Mouse (Mus musculus) C2C12 (cell line): ENCODE results near the gene Urb1. TPM values are rescaled to one million over a fixed set of nuclear protein-coding genes. Genes with fewer than 3 reads are reported as not detected.

Experiments
- H3K27me3 ChIP-seq: one replicate; pipeline ENCODE4 v1.6.1; 2011; ENCODE audit not compliant: control insufficient read depth, insufficient read depth, insufficient read length
- H3K36me3 ChIP-seq: one replicate; pipeline ENCODE4 v1.6.1; 2011; ENCODE audit not compliant: control insufficient read depth, insufficient read depth
- H3K4me3 ChIP-seq: one replicate; pipeline ENCODE4 v1.5.1; 2011; ENCODE audit warnings: mild to moderate bottlenecking, control low read depth; ENCODE audit not compliant: poor library complexity, insufficient read depth, severe bottlenecking
- H3K79me2 ChIP-seq: one replicate; pipeline ENCODE4 v1.6.1; 2011; ENCODE audit not compliant: control insufficient read depth, insufficient read depth
- H3K79me3 ChIP-seq: one replicate; pipeline ENCODE4 v1.6.1; 2011; ENCODE audit warnings: low read depth, control low read depth
- H3ac ChIP-seq: one replicate; pipeline ENCODE3; 2011; ENCODE audit warnings: low read depth; ENCODE audit not compliant: control insufficient read depth, insufficient read length
- CEBPB ChIP-seq: IDR thresholded peaks from one replicate; pipeline ENCODE4 v1.6.1; 2011; ENCODE audit warnings: low read depth, mild to moderate bottlenecking, control low read depth, moderate library complexity
- CTCF ChIP-seq: IDR thresholded peaks from one replicate; pipeline ENCODE4 v1.5.1; 2011; ENCODE audit not compliant: control insufficient read depth, insufficient read depth, insufficient read length
- FOSL1 ChIP-seq: IDR thresholded peaks from one replicate; pipeline ENCODE4 v1.8.0; 2011; ENCODE audit warnings: mild to moderate bottlenecking, low read length; ENCODE audit not compliant: poor library complexity, insufficient read depth, severe bottlenecking
- MAX ChIP-seq: IDR thresholded peaks from one replicate; pipeline ENCODE4 v1.6.1; 2011; ENCODE audit warnings: mild to moderate bottlenecking, control low read depth
- MYOD1 ChIP-seq: IDR thresholded peaks from one replicate; pipeline ENCODE4 v1.6.1; 2011; ENCODE audit warnings: low read depth; ENCODE audit not compliant: control insufficient read depth, insufficient read length
- MYOG ChIP-seq: IDR thresholded peaks from one replicate; pipeline ENCODE4 v1.6.1; 2011; ENCODE audit not compliant: control insufficient read depth, insufficient read length; ENCODE audit errors: extremely low read depth
- USF1 ChIP-seq: IDR thresholded peaks from one replicate; pipeline ENCODE4 v1.6.1; 2011; ENCODE audit warnings: low read depth, mild to moderate bottlenecking, control low read depth, moderate library complexity
- polyA plus RNA-seq: library from polyadenylated mRNA; unstranded; fragments of >200 nt; fragmentation: generic; extraction: Trizol; gene quantifications from one replicate; pipeline ENCODE4 v1.2.1, GENCODE M21; 2012; ENCODE audit warnings: missing spikeins

The Urb1 gene
- polyA plus RNA-seq, 1 experiment, result 7.5 TPM

- no peak for TF ChIP-seq FOSL1
- no peak for TF ChIP-seq USF1
- TF ChIP-seq CTCF, result no peak
- TF ChIP-seq MYOD1, result no peak
- no peak for TF ChIP-seq MAX
- TF ChIP-seq MYOG, result no peak
- no peak for TF ChIP-seq CEBPB
- no peaks in the 10 kb centered on the region for H3K27me3 ChIP-seq
- no peak overlapping the region for H3K4me3 ChIP-seq
- H3K79me2 ChIP-seq, result no peaks in the 10 kb centered on the region
- H3K36me3 ChIP-seq, result peaks cover 77% of the 10 kb centered on the region
- H3K79me3 ChIP-seq, result no peaks in the 10 kb centered on the region
- H3ac ChIP-seq, result no peak overlapping the region
These were observed 49.7 kb downstream of the Urb1 start for GRCm38 (mm10) chr16:90760515-90760914.

- no peaks in the 10 kb centered on the region for H3K79me2 ChIP-seq
- no peaks in the 10 kb centered on the region for H3K79me3 ChIP-seq
- no peak overlapping the region for H3ac ChIP-seq
- no peak overlapping the region for H3K4me3 ChIP-seq
- peaks cover 81% of the 10 kb centered on the region for H3K36me3 ChIP-seq
- no peaks in the 10 kb centered on the region for H3K27me3 ChIP-seq
- TF ChIP-seq CTCF (no peak), MYOG (no peak), CEBPB (no peak), MYOD1 (no peak), MAX (no peak), FOSL1 (no peak), USF1 (no peak)
These were observed 50.9 kb downstream of the Urb1 start for GRCm38 (mm10) chr16:90759335-90759734.

DNA sequence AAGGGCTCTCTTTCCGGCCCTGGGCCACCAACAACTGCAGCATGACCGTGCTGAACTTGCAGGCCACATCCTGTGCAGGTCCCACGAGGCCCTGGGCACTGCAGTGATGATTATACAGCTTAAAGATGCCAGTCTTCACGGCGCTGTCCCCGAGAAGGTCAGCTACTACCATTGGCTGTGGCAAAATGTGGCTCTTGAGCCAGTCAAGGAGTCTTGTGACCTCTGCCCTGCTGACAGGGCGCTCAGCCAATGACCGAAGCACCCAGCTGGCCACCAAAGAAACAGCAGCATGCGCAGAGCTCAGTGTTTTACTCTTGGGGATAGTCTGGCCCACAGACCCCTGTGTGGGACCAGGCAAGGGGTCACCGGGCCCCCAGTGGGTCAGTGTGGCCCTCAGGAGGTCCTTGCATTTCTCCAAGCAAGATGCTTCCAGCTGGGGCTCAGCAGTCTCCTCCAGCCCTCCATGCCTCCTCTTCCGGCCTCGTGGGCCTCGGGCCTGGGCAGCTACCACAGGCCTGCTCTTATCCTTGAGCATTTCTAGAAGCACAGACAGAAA lies 56.7 kb downstream of the Urb1 start:
- TF ChIP-seq MYOD1 (no peak), USF1 (no peak), FOSL1 (no peak), MYOG (no peak), CEBPB (no peak), MAX (no peak), CTCF (no peak)
- Histone ChIP-seq H3K27me3 (no peaks in the 10 kb centered on the region), H3K79me3 (no peaks in the 10 kb centered on the region), H3K79me2 (no peaks in the 10 kb centered on the region), H3ac (no peak overlapping the region), H3K4me3 (no peak overlapping the region), H3K36me3 (peaks cover 64% of the 10 kb centered on the region)

- TF ChIP-seq USF1 (no peak), CEBPB (no peak), MYOG (no peak), MAX (no peak), CTCF (no peak), FOSL1 (no peak), MYOD1 (no peak)
- no peaks in the 10 kb centered on the region for H3K27me3 ChIP-seq
- no peak overlapping the region for H3ac ChIP-seq
- H3K79me3 ChIP-seq, result no peaks in the 10 kb centered on the region
- H3K4me3 ChIP-seq, result no peak overlapping the region
- H3K36me3 ChIP-seq, result peaks cover 22% of the 10 kb centered on the region
- H3K79me2 ChIP-seq, result no peaks in the 10 kb centered on the region
These were observed 62.0 kb downstream of the Urb1 start for GRCm38 (mm10) chr16:90748169-90748568.

DNA sequence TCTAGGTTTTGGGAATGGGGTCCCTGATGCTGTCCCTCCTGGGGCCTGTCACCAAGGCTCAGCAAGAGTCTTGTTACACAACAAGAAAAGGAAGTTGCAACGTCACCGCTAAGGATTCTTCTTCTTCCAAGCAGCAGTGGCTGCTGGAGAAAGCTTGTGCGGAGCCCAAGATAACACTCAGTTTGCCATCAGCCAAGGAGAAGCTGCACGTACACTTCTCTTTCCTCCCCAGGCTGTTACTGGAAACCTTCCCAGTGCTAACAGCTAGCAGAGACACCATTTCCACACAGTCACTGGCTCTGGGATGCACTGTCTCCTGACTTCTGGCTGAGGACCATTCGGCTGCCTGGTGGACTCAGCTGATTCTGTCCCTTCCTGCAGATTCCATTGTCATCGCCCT lies 63.1 kb downstream of the Urb1 start:
- Histone ChIP-seq H3K79me2 (no peaks in the 10 kb centered on the region), H3K79me3 (no peaks in the 10 kb centered on the region), H3ac (no peak overlapping the region), H3K27me3 (no peaks in the 10 kb centered on the region), H3K4me3 (no peak overlapping the region), H3K36me3 (peaks cover 17% of the 10 kb centered on the region)
- TF ChIP-seq CTCF, result no peak
- no peak for TF ChIP-seq USF1
- TF ChIP-seq MYOG, result no peak
- no peak for TF ChIP-seq MYOD1
- TF ChIP-seq MAX, result no peak
- no peak for TF ChIP-seq CEBPB
- TF ChIP-seq FOSL1, result no peak
